Mouse (Mus musculus) neural tube, embryonic 12.5 days (tissue): ENCODE results near the gene Olfr25. TPM values are rescaled to one million over a fixed set of nuclear protein-coding genes. Genes with fewer than 3 reads are reported as not detected.

Experiments
- ATAC-seq: fragments of 200-750 bp; cut with Nextera tagmentation; 2 replicates; pipeline ENCODE4 v1.8.0; 2017; ENCODE audit warnings: low read depth, mild to moderate bottlenecking, moderate TSS enrichment, moderate library complexity; ENCODE audit not compliant: low FRiP score
- H3K27ac ChIP-seq: fragments of 300-500 bp; sonication (generic); 2 replicates; pipeline ENCODE4 v1.5.1; 2016
- H3K27me3 ChIP-seq: fragments of 300-500 bp; sonication (generic); replicated peaks from 2 replicates; pipeline ENCODE4 v1.6.1; 2016; ENCODE audit warnings: mild to moderate bottlenecking
- H3K36me3 ChIP-seq: fragments of 300-500 bp; sonication (generic); 2 replicates; pipeline ENCODE4 v1.6.1; 2016; ENCODE audit warnings: mild to moderate bottlenecking
- H3K4me1 ChIP-seq: fragments of 300-500 bp; sonication (generic); 2 replicates; pipeline ENCODE4 v1.6.1; 2016
- H3K4me2 ChIP-seq: fragments of 300-500 bp; sonication (generic); replicated peaks from 2 replicates; pipeline ENCODE4 v1.6.1; 2016; ENCODE audit warnings: mild to moderate bottlenecking
- H3K4me3 ChIP-seq: fragments of 300-500 bp; sonication (generic); 2 replicates; pipeline ENCODE4 v1.5.1; 2016
- H3K9ac ChIP-seq: fragments of 300-500 bp; sonication (generic); 2 replicates; pipeline ENCODE4 v1.6.1; 2016; ENCODE audit warnings: mild to moderate bottlenecking
- H3K9me3 ChIP-seq: fragments of 300-500 bp; sonication (generic); 2 replicates; pipeline ENCODE4 v1.6.1; 2016; ENCODE audit warnings: mild to moderate bottlenecking
- WGBS: fragments of 180-500 bp; shearing (Covaris S2); methylation state at CpG from one replicate; pipeline ENCODE4 v1.1.7; 2016; 5-methylcytosine and 5-hydroxymethylcytosine counted together
- polyA plus RNA-seq: library from polyadenylated mRNA; unstranded; fragments of >200 nt; fragmentation: Nextera tagmentation; extraction: Ambion mirVana; gene quantifications from 2 replicates; pipeline ENCODE4 v1.2.1, GENCODE M21; 2016

Gene Olfr25
- not detected in 2 replicates for polyA plus RNA-seq

DNA sequence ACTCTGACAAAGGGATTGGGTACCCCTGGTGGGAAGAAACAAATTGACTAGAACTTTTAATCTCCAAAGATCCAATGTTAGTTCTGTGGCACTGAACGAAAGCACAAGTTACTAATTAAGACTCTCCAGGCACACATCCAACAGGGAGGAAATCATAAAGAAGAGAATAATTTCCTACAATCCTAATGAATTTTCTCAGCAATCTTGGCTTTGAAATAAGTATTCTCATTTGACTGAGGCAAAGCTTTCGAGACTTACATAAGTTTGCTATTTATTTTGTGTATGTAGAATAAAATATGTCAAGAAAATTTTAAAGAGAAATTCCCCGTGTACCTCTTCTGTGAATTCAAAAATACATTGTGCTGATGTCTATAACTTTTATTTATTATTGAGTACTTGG, at the start of gene Olfr25:
TSS of gene Olfr25 (plus strand) at position 301 of the 400 bp plus-strand sequence.
- WGBS, result 85% methylated on average over 3 of the region's 3 CpGs
- no peak within 1 kb of the TSS for H3K27ac ChIP-seq

DNA sequence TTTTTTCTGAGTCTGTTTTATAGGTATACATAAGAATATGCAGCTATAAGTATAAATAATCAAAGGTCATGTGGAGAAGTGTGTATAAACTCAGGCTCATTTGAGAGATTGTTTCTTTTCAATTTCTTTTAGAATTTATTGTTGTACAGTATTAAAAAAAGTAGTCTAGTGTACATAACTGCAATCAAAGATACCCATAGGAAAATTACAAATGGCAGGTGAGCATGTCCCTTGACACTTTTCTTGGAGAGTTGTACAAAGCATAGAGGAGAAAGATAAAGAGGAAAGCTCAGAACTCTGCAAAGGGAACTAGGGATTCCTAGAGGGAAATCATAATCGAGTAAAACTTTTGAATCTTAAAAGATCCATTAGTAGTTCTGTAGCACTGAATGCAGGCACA, 38.1 kb upstream of the Olfr25 start, which contains the start of gene Olfr896-ps1:
TSS of gene Olfr896-ps1 (plus strand) at position 301 of the 400 bp plus-strand sequence.
- no peak for ATAC-seq
- Histone ChIP-seq H3K36me3 (no peaks in the 10 kb centered on the region), H3K4me2 (no peak within 1 kb of the TSS), H3K4me3 (no peak within 1 kb of the TSS), H3K9ac (no peak within 1 kb of the TSS), H3K9me3 (no peaks in the 10 kb centered on the region), H3K4me1 (no peaks in the 10 kb centered on the region), H3K27ac (no peak within 1 kb of the TSS), H3K27me3 (no peaks in the 10 kb centered on the region)
- 87% methylated on average over 1 of the region's 1 CpGs for WGBS

More for the DNA sequence above, at the start of gene Olfr25:
- H3K9me3 ChIP-seq, result no peaks in the 10 kb centered on the region
- no peak within 1 kb of the TSS for H3K9ac ChIP-seq
- H3K27me3 ChIP-seq, result no peaks in the 10 kb centered on the region
- H3K4me3 ChIP-seq, result no peak within 1 kb of the TSS
- H3K36me3 ChIP-seq, result no peaks in the 10 kb centered on the region
- H3K4me1 ChIP-seq, result no peaks in the 10 kb centered on the region
- no peak for ATAC-seq
- H3K4me2 ChIP-seq, result no peak within 1 kb of the TSS

DNA sequence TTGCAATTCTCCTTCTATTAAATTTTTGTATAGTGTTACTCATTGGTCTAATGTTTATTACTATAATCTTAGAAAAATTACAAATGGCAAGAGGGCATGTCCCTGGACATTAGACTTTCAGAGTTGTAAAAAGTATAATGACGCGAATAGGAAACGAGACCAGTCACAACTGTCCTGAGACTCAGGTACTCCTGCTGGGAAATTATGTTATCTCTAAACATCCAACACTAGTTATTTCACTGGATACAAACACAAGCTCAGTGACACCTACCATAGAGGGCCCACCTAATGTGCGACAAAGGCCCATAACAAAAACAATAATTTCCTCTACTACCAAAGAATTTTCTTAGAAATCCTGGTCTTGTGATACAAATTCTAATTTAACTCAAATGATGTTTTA, 19.3 kb downstream of the Olfr25 start, which contains the start of gene Olfr898:
TSS of gene Olfr898 (plus strand) at position 301 of the 400 bp plus-strand sequence.
- no peak for ATAC-seq

DNA sequence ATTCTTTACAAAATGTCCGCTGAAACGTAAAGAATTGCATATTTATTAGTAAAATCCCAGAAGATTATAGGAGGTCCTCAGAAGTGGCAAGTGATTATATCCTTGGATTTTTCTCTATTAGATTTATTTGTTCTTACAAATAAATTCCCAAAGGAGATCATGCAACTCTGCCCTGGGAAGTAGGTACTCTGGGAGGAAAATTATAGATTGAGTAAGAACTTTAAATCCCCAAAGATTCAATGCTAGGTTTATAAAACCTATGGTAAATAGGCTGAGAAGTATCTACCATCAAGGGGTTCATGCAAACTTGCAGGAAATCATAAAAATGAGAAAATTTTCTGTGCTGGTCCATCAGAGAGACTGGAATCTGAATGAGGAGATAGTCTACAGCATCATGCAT, 37.7 kb downstream of the Olfr25 start, which contains the start of gene Olfr250:
TSS of gene Olfr250 (plus strand) at position 301 of the 400 bp plus-strand sequence.
- ATAC-seq, result no peak
- WGBS, result 94% methylated on average over 2 of the region's 2 CpGs
- no peak within 1 kb of the TSS for H3K27ac ChIP-seq
- no peaks in the 10 kb centered on the region for H3K36me3 ChIP-seq
- H3K27me3 ChIP-seq, result no peaks in the 10 kb centered on the region
- H3K4me2 ChIP-seq, result no peak within 1 kb of the TSS
- H3K4me3 ChIP-seq, result no peak within 1 kb of the TSS
- H3K9me3 ChIP-seq, result no peaks in the 10 kb centered on the region
- no peaks in the 10 kb centered on the region for H3K4me1 ChIP-seq
- H3K9ac ChIP-seq, result no peak within 1 kb of the TSS

More for the DNA sequence above, 19.3 kb downstream of the Olfr25 start, which contains the start of gene Olfr898:
- H3K4me2 ChIP-seq, result no peak within 1 kb of the TSS
- H3K36me3 ChIP-seq, result no peaks in the 10 kb centered on the region
- H3K27me3 ChIP-seq, result no peaks in the 10 kb centered on the region
- WGBS, result 96% methylated on average over 4 of the region's 4 CpGs
- no peak within 1 kb of the TSS for H3K4me3 ChIP-seq
- H3K9me3 ChIP-seq, result no peaks in the 10 kb centered on the region
- H3K9ac ChIP-seq, result no peak within 1 kb of the TSS
- no peaks in the 10 kb centered on the region for H3K4me1 ChIP-seq
- no peak within 1 kb of the TSS for H3K27ac ChIP-seq

DNA sequence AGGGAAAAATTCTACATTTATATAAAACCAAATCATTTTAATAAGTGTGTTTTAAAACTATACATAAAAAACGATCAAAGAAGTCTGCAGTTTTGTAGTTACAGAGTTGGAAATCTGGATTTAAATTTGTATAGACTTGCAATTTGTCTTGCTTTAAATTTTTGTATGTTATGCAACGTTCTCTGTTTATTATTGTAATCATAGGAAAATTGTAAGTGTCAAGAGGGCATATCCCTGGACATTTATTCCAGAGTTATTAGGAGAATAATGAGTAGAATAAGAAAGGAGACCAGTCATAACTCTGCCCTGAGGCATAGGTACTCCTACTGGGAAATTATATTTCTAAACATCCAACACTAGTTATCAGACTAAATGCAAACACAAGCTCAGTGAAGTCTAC, 47.9 kb downstream of the Olfr25 start, which contains the start of gene Olfr251:
TSS of gene Olfr251 (plus strand) at position 301 of the 400 bp plus-strand sequence.
- H3K9ac ChIP-seq, result no peak within 1 kb of the TSS
- H3K4me3 ChIP-seq, result no peak within 1 kb of the TSS
- no peaks in the 10 kb centered on the region for H3K36me3 ChIP-seq
- H3K27ac ChIP-seq, result no peak within 1 kb of the TSS
- WGBS, result 76% methylated on average over 2 of the region's 2 CpGs
- no peak within 1 kb of the TSS for H3K4me2 ChIP-seq
- ATAC-seq, result no peak
- H3K9me3 ChIP-seq, result no peaks in the 10 kb centered on the region
- no peaks in the 10 kb centered on the region for H3K27me3 ChIP-seq
- H3K4me1 ChIP-seq, result no peaks in the 10 kb centered on the region

Other genes starting within 250 kb of the Olfr25 start
- gene Olfr887, start 245.0 kb upstream of the Olfr25 start, polyA plus RNA-seq, result not detected in 2 replicates
- gene Olfr888, start 220.9 kb upstream of the Olfr25 start, polyA plus RNA-seq, result not detected in 2 replicates
- 0.09 and 0.11 TPM in 2 replicates for gene Olfr889, start 213.9 kb upstream of the Olfr25 start, polyA plus RNA-seq
- gene Olfr890, start 186.5 kb upstream of the Olfr25 start, polyA plus RNA-seq, result not detected in 2 replicates
- gene Olfr891, start 148.2 kb upstream of the Olfr25 start, polyA plus RNA-seq, result not detected in 2 replicates
- gene Olfr893, start 120.7 kb upstream of the Olfr25 start, polyA plus RNA-seq, result not detected in 2 replicates
- gene Olfr894, start 111.0 kb upstream of the Olfr25 start, polyA plus RNA-seq, result not detected in 2 replicates
- not detected in 2 replicates for gene Olfr143, start 76.3 kb upstream of the Olfr25 start, polyA plus RNA-seq
- not detected in 2 replicates for gene Olfr895, start 61.2 kb upstream of the Olfr25 start, polyA plus RNA-seq
- not detected in 2 replicates for gene Olfr896-ps1, start 38.0 kb upstream of the Olfr25 start, polyA plus RNA-seq
- not detected in 2 replicates for gene Olfr898, start 19.4 kb downstream of the Olfr25 start, polyA plus RNA-seq
- gene Olfr250, start 37.8 kb downstream of the Olfr25 start, polyA plus RNA-seq, result not detected in 2 replicates
- gene Olfr251, start 48.0 kb downstream of the Olfr25 start, polyA plus RNA-seq, result not detected in 2 replicates
- gene Olfr147, start 72.6 kb downstream of the Olfr25 start, polyA plus RNA-seq, result not detected in 2 replicates
- gene Olfr901, start 100.4 kb downstream of the Olfr25 start, polyA plus RNA-seq, result not detected in 2 replicates
- gene Olfr902, start 118.6 kb downstream of the Olfr25 start, polyA plus RNA-seq, result not detected in 2 replicates
- gene Olfr904, start 134.1 kb downstream of the Olfr25 start, polyA plus RNA-seq, result not detected in 2 replicates
- gene Olfr905, start 142.0 kb downstream of the Olfr25 start, polyA plus RNA-seq, result not detected in 2 replicates
- not detected in 2 replicates for gene Olfr906, start 158.0 kb downstream of the Olfr25 start, polyA plus RNA-seq
- not detected in 2 replicates for gene Olfr907, start 166.7 kb downstream of the Olfr25 start, polyA plus RNA-seq
- not detected in 2 replicates for gene Olfr911-ps1, start 192.5 kb downstream of the Olfr25 start, polyA plus RNA-seq
- gene Olfr910, start 208.8 kb downstream of the Olfr25 start, polyA plus RNA-seq, result not detected in 2 replicates